Mouse (Mus musculus) cortical plate, adult 2 months (tissue): ENCODE results near the gene Dennd2a. TPM values are rescaled to one million over a fixed set of nuclear protein-coding genes. Genes with fewer than 3 reads are reported as not detected.

Source experiments
- H3K27ac ChIP-seq: fragments of 200-500 bp; 2 replicates; pipeline ENCODE4 v1.5.1; 2012; ENCODE audit warnings: low read length, control low read depth, inconsistent platforms; ENCODE audit not compliant: insufficient read depth
- H3K4me1 ChIP-seq: fragments of 200-500 bp; 2 replicates; pipeline ENCODE4 v1.6.1; 2011; ENCODE audit warnings: low read length; ENCODE audit not compliant: control insufficient read depth, insufficient read depth
- H3K4me3 ChIP-seq: fragments of 200-500 bp; 2 replicates; pipeline ENCODE4 v1.5.1; 2011; ENCODE audit warnings: mild to moderate bottlenecking, low read length, control low read depth; ENCODE audit not compliant: insufficient read depth
- CTCF ChIP-seq: fragments of 200-500 bp; IDR thresholded peaks from 2 replicates; pipeline ENCODE4 v1.5.1; 2011; ENCODE audit warnings: mild to moderate bottlenecking, control low read depth, low read length; ENCODE audit not compliant: insufficient read depth; ENCODE audit errors: extremely low read depth
- POLR2A ChIP-seq: fragments of 200-500 bp; IDR thresholded peaks from 2 replicates; pipeline ENCODE4 v1.6.1; 2011; ENCODE audit warnings: mild to moderate bottlenecking, low read length, control low read depth; ENCODE audit not compliant: insufficient read depth; ENCODE audit errors: extremely low read depth
- polyA plus RNA-seq: library from polyadenylated mRNA; depleted of rRNA; stranded (reverse); fragments of >200 nt; gene quantifications from 2 replicates; pipeline ENCODE4 v1.2.3, GENCODE M21; 2012

Dennd2a gene
- polyA plus RNA-seq, 1 experiment = 13.1 TPM

DNA sequence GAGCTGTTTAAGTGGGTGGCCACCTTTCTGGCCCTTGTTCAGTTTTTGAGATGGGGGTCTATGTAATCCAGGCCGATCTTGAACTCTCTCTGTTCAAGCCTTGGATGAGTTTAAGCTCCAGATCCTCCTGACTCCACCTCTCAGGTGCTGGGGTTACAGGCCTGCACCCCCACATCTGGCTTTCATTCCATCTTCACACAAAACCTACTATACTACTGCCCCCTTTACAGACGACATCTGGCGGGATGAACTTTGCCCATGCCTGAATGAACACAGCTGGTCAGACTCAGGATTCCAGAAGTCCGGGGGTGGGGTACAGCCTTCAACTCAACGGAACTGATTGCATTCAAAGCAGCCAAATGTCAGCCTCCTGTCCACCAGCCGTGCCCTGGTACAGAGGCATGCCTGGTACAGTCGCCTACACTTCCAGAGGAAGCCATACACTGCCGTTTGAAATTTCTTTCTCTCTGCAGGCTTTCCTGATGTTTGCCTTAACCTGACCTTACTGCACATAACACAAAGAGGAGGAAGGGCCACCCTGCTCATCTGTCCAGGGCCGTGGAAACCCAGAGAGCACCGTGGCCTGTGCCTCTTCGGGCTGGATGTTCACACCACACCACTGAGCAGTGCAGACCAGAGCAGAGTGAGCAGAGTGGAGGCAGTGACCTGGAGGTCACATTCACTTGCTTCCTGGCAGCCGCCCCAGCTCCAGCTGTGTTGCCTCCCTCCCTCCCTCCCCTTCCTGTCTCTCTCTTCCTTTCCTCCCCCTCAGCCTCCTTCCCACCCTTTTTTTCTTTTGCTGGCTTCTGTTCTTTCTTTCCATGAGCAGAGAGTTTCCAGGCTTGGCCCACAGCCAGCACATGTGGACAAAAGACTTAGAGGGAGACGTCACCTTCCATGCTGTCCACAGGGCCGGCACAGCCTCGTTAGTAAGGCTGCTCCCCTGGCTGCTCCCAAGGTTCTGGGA is 14.8 kb downstream of the Dennd2a start:
- Histone ChIP-seq H3K4me1 (peaks cover 3% of the 10 kb centered on the region; the same call in 1 of the 2 replicates), H3K4me3 (no peak overlapping the region), H3K27ac (no peak overlapping the region)
- TF ChIP-seq CTCF = no peak
- TF ChIP-seq POLR2A = no peak

DNA sequence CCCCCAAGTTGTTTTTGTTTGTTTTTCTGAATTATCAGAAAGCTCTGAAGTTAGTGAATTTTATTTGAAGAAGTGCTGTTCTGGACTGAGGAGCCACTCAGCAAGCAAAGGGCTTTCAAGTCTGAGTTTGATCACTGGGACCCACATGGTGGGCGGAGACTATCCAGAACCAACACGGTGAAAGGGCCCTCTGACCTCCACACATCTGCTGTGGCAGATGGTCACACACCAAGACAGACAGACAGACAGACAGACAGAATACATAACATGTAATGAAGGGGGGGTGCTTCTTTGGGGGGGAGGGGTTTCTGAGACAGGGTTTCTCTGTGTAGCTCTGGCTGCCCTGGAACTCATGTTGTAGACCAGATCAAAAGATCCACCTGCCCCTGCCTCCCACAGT is 17.1 kb downstream of the Dennd2a start:
- Histone ChIP-seq H3K4me3 (no peak overlapping the region), H3K4me1 (peaks cover 3% of the 10 kb centered on the region; the same call in 1 of the 2 replicates), H3K27ac (no peak overlapping the region)
- no peak for TF ChIP-seq CTCF
- no peak for TF ChIP-seq POLR2A

DNA sequence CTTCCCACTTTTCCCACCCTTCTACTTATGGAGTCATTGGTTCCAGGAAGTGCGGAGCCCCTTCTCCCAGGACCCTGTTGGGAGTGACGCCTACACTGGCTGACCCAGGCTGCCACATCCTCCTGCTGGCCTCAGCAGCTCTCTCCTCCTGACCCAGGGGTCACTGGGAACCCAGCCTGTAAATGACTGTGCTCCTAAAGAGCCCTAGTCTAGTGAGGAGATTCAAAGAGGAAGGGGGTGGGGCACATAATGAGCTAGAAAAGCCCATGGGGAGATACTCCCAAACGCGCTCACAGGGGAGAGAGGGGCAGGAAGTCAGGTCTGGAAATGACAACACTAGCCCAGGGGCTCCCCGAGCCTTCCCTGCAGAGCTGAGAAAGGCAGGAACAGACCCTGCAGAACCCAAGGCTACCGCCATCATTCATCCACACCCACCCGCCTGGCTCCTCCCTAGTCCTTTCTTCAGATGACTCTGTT is 17.9 kb downstream of the Dennd2a start:
- Histone ChIP-seq H3K27ac (no peak overlapping the region), H3K4me3 (no peak overlapping the region), H3K4me1 (peaks cover 3% of the 10 kb centered on the region; the same call in 1 of the 2 replicates)
- TF ChIP-seq CTCF (no peak), POLR2A (no peak)

DNA sequence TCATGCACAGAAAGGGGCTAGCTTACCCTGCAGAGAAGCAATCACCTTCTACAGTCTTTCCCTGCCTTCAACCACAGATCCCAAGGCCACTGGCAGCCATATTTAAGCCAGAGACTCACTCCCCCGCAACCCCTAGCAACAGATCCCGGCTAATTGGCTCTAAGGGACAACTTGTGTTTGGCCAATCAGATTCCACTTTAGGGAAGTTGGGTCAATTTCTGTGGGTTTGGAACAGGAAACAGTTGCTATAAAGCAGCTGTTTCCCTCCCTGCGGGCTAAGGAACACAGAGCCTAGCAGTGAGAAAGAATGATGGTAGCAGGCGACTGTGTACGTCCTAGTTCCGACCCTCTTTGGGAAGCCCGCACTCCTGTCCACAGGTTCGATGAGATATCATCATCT is 19.4 kb downstream of the Dennd2a start:
- Histone ChIP-seq H3K4me1 (peaks cover 3% of the 10 kb centered on the region; the same call in 1 of the 2 replicates), H3K27ac (no peak overlapping the region), H3K4me3 (no peak overlapping the region)
- no peak for TF ChIP-seq POLR2A
- TF ChIP-seq CTCF = no peak

- TF ChIP-seq POLR2A (no peak), CTCF (no peak)
- Histone ChIP-seq H3K4me3 (no peak overlapping the region), H3K27ac (no peak overlapping the region), H3K4me1 (no peaks in the 10 kb centered on the region)
Measured at GRCm38 (mm10) chr6:39537276-39537675, 20.4 kb downstream of the Dennd2a start.

DNA sequence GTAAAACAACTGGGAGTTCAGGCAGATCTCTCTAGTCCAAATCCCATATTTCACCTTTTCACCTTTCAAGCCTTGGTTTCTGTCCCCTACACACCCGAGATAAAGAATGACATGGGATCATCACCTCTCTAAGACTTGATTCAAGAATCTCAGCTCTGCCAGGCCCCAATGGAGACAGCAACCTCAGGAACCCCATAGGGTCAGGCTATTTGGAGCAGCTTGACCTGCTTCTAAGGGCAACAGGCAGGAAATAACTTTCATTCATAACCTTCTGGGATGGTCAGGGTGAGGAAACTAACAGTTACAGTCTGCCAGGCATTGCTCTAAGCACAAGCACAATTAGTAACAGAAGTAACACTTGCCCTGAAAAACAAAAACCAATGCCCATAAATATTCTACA is 21.0 kb downstream of the Dennd2a start:
- Histone ChIP-seq H3K4me3 (no peak overlapping the region), H3K4me1 (no peaks in the 10 kb centered on the region), H3K27ac (no peak overlapping the region)
- TF ChIP-seq CTCF = no peak
- no peak for TF ChIP-seq POLR2A

DNA sequence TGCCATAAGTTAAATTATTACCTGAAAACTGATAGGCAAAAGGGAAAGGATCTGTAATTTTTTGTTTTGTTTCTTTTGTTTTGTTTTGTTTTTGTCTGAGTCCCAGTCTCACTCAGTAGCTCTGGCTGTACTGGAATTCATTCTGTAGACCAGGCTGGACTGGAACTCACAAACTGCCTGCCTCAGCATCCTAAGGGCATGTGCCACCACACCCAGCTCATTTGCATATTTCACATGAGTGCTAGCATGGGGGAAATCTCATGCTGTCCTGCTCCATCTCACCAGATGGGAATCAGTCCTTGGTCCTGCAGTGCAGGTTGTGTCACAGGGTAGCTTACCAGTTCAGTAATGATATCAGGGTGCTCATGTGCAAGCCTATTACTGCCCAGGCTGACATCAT is 22.7 kb downstream of the Dennd2a start:
- Histone ChIP-seq H3K4me3 (no peak overlapping the region), H3K27ac (no peak overlapping the region), H3K4me1 (no peaks in the 10 kb centered on the region)
- no peak for TF ChIP-seq POLR2A
- TF ChIP-seq CTCF = no peak

GRCm38 (mm10) chr6:39528671-39529535 is 28.8 kb downstream of the Dennd2a start:
- Histone ChIP-seq H3K4me3 (no peak overlapping the region), H3K27ac (peak overlapping the region; percentile 77), H3K4me1 (peaks cover 8% of the 10 kb centered on the region)
- TF ChIP-seq POLR2A (no peak), CTCF (no peak)

GRCm38 (mm10) chr6:39527811-39528210 is 29.9 kb downstream of the Dennd2a start:
- Histone ChIP-seq H3K4me1 (peaks cover 8% of the 10 kb centered on the region), H3K4me3 (no peak overlapping the region; the same call in 1 of the 2 replicates)

GRCm38 (mm10) chr6:39527337-39527784 is 30.3 kb downstream of the Dennd2a start:
- Histone ChIP-seq H3K4me1 (peaks cover 8% of the 10 kb centered on the region), H3K4me3 (peak overlapping the region; percentile 13; the same call in 1 of the 2 replicates), H3K27ac (peak overlapping the region; percentile 38; the same call in 1 of the 2 replicates)
- TF ChIP-seq CTCF = no peak
- peak; percentile 49; the same call in 1 of the 2 replicates for TF ChIP-seq POLR2A

More at GRCm38 (mm10) chr6:39527811-39528210, 29.9 kb downstream of the Dennd2a start:
- no peak for TF ChIP-seq CTCF
- no peak for TF ChIP-seq POLR2A
- peak overlapping the region; percentile 38; the same call in 1 of the 2 replicates for H3K27ac ChIP-seq
